Comparison of ENCODE assay signal across 19 mouse cellular contexts in the genomic region with DNA sequence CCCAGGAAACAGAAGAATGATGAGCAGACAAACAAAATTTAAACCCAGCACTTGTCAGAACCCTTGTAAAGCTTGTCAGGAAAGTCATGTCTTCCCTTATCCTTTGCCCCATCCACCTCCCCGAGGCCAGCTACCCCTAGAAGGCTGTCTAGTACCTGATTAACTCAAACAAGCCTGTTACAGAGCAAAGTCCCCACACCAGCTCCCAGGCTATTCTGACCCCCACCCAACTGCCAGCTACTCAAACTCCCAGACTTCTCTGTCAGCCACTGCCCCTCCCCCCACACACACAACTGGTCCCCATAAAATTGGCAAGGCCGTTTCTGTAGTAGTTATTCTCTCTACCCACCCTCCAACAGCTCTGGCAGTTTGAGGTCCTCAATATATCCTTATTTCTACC. TPM values are rescaled to one million over a fixed set of nuclear protein-coding genes. Genes with fewer than 3 reads are reported as not detected.
A peak's percentile ranks its signal among the peaks of the same experiment; 100 is the strongest.
DNase-seq lines count a peak whose midpoint lies in the region; ATAC-seq and TF ChIP-seq lines count a peak whose summit lies in the region.
"Had no signal": no experiment of that assay in that cellular context is flagged by ENCODE, and none has a peak within 500 bp of the region (broad histone marks: within the 10 kb centered on the region; RNA-seq: fewer than 3 reads in every experiment).

No protein-coding gene starts in this region.

- peaks cover 14% of the 10 kb centered on the region; the same call in 1 of the 2 replicates for H3K36me3 ChIP-seq in intestine, postnatal 0 days (ENCODE audit: control insufficient read depth, insufficient read depth)
- peaks cover 25% of the 10 kb centered on the region for H3K36me3 ChIP-seq in kidney, embryonic 14.5 days (ENCODE audit: control insufficient read depth, insufficient read depth, low read length)
- H3K36me3 ChIP-seq in limb, embryonic 12.5 days = peaks cover 42% of the 10 kb centered on the region
- H3K36me3 ChIP-seq in liver, postnatal 0 days (replicated peaks; ENCODE audit: insufficient read depth, low read length) = peaks cover 26% of the 10 kb centered on the region
- peaks cover 32% of the 10 kb centered on the region for H3K36me3 ChIP-seq in hindbrain, embryonic 13.5 days

- WGBS in intestine, postnatal 0 days = 19% methylated on average over 2 of the region's 2 CpGs
- 29% methylated on average over 2 of the region's 2 CpGs for WGBS in kidney, embryonic 14.5 days
- 13% methylated on average over 2 of the region's 2 CpGs for WGBS in limb, embryonic 12.5 days
- 25% methylated on average over 2 of the region's 2 CpGs for WGBS in liver, postnatal 0 days (ENCODE audit: insufficient replicate concordance)
- 57% methylated on average over 2 of the region's 2 CpGs for WGBS in hindbrain, embryonic 13.5 days

- H3K27me3 ChIP-seq in intestine, postnatal 0 days (replicated peaks; ENCODE audit: control insufficient read depth, insufficient read depth, low read length) = no peaks in the 10 kb centered on the region
- no peaks in the 10 kb centered on the region for H3K27me3 ChIP-seq in kidney, embryonic 14.5 days (ENCODE audit: control insufficient read depth, insufficient read depth, low read length)
- H3K27me3 ChIP-seq in limb, embryonic 12.5 days = no peaks in the 10 kb centered on the region
- H3K27me3 ChIP-seq in liver, postnatal 0 days (ENCODE audit: insufficient read depth, low read length) = no peaks in the 10 kb centered on the region
- H3K27me3 ChIP-seq in hindbrain, embryonic 13.5 days = no peaks in the 10 kb centered on the region
- H3K27me3 ChIP-seq: forebrain, embryonic 13.5 days; megakaryocyte, embryonic 14.5 days; neural tube, embryonic 12.5 days had no signal

- no peak for TF ChIP-seq EP300 in liver, postnatal 0 days (IDR thresholded peaks at IDR 0.05; ENCODE audit: low read depth)

- peak overlapping the region; percentile 15; the same call in 1 of the 2 replicates for H3K27ac ChIP-seq in intestine, postnatal 0 days (ENCODE audit: low read depth, low read length)
- no peak overlapping the region for H3K27ac ChIP-seq in kidney, embryonic 14.5 days (ENCODE audit: low read depth, low read length)
- 0 out of 2 replicates have a peak overlapping the region, but pooled peaks have one; percentile 17 for H3K27ac ChIP-seq in limb, embryonic 12.5 days
- H3K27ac ChIP-seq in liver, postnatal 0 days (ENCODE audit: low read depth) = no peak overlapping the region
- no peak overlapping the region for H3K27ac ChIP-seq in hindbrain, embryonic 13.5 days
- H3K27ac ChIP-seq: forebrain, embryonic 13.5 days; gastrocnemius, adult 2 months; neural tube, embryonic 12.5 days had no signal

- H3K4me1 ChIP-seq in intestine, postnatal 0 days (replicated peaks; ENCODE audit: control insufficient read depth, insufficient read depth, low read length) = peaks cover 3% of the 10 kb centered on the region; the same call in 1 of the 2 replicates
- no peaks in the 10 kb centered on the region for H3K4me1 ChIP-seq in kidney, embryonic 14.5 days (ENCODE audit: control insufficient read depth, insufficient read depth, low read length)
- peaks cover 9% of the 10 kb centered on the region for H3K4me1 ChIP-seq in limb, embryonic 12.5 days (replicated peaks)
- peaks cover 5% of the 10 kb centered on the region for H3K4me1 ChIP-seq in liver, postnatal 0 days (ENCODE audit: insufficient read depth)
- H3K4me1 ChIP-seq in hindbrain, embryonic 13.5 days (replicated peaks) = no peaks in the 10 kb centered on the region
- H3K4me1 ChIP-seq: forebrain, embryonic 13.5 days; neural tube, embryonic 12.5 days had no signal

- peak overlapping the region; percentile 42; the same call in 1 of the 2 replicates for H3K4me2 ChIP-seq in intestine, postnatal 0 days (replicated peaks; ENCODE audit: low read depth)
- H3K4me2 ChIP-seq in kidney, embryonic 14.5 days (replicated peaks; ENCODE audit: low read depth, low read length) = no peak overlapping the region
- no peak overlapping the region for H3K4me2 ChIP-seq in limb, embryonic 12.5 days
- H3K4me2 ChIP-seq in liver, postnatal 0 days (ENCODE audit: low read depth, low read length) = 0 out of 2 replicates have a peak overlapping the region, but pooled peaks have one; percentile 40
- H3K4me2 ChIP-seq in hindbrain, embryonic 13.5 days = no peak overlapping the region
- H3K4me2 ChIP-seq: forebrain, embryonic 13.5 days; heart, embryonic 11.5 days; neural tube, embryonic 12.5 days had no signal

- H3K4me3 ChIP-seq in intestine, postnatal 0 days (ENCODE audit: low read depth, low read length) = no peak overlapping the region
- no peak overlapping the region for H3K4me3 ChIP-seq in kidney, embryonic 14.5 days (ENCODE audit: low read length)
- no peak overlapping the region for H3K4me3 ChIP-seq in limb, embryonic 12.5 days (replicated peaks)
- no peak overlapping the region for H3K4me3 ChIP-seq in liver, postnatal 0 days (ENCODE audit: low read depth, low read length)
- H3K4me3 ChIP-seq in hindbrain, embryonic 13.5 days = no peak overlapping the region
- H3K4me3 ChIP-seq: forebrain, embryonic 13.5 days; gastrocnemius, adult 2 months; megakaryocyte, embryonic 14.5 days; neural tube, embryonic 12.5 days had no signal

- H3K9ac ChIP-seq in intestine, postnatal 0 days (ENCODE audit: low read depth, low read length) = no peak overlapping the region
- no peak overlapping the region for H3K9ac ChIP-seq in kidney, embryonic 14.5 days (ENCODE audit: low read depth, low read length)
- H3K9ac ChIP-seq in limb, embryonic 12.5 days (replicated peaks) = no peak overlapping the region
- no peak overlapping the region for H3K9ac ChIP-seq in liver, postnatal 0 days (replicated peaks)
- no peak overlapping the region for H3K9ac ChIP-seq in hindbrain, embryonic 13.5 days
- H3K9ac ChIP-seq: forebrain, embryonic 13.5 days; neural tube, embryonic 12.5 days had no signal

- TF ChIP-seq CTCF in intestine, postnatal 0 days (IDR thresholded peaks at IDR 0.05; ENCODE audit: low read depth) = no peak
- no peak for TF ChIP-seq CTCF in liver, postnatal 0 days (IDR thresholded peaks at IDR 0.05; ENCODE audit: low read depth)

- H3K9me3 ChIP-seq in intestine, postnatal 0 days (ENCODE audit: control insufficient read depth) = no peaks in the 10 kb centered on the region
- no peaks in the 10 kb centered on the region for H3K9me3 ChIP-seq in kidney, embryonic 14.5 days (ENCODE audit: control insufficient read depth, low read length)
- H3K9me3 ChIP-seq in limb, embryonic 12.5 days = no peaks in the 10 kb centered on the region
- no peaks in the 10 kb centered on the region for H3K9me3 ChIP-seq in liver, postnatal 0 days (ENCODE audit: low read length)
- H3K9me3 ChIP-seq in hindbrain, embryonic 13.5 days = no peaks in the 10 kb centered on the region
- H3K9me3 ChIP-seq: forebrain, embryonic 13.5 days; megakaryocyte, embryonic 14.5 days; neural tube, embryonic 12.5 days had no signal

- DNase-seq in liver, postnatal 0 days = peak; percentile 46
- DNase-seq in right cerebral cortex, adult 2 months (ENCODE audit: low spot score in 2 of 2) = no peak
- DNase-seq in right cerebral cortex, postnatal 36 days (ENCODE audit: low spot score in 2 of 2) = no peak
- DNase-seq in lung, postnatal 10 days = no peak
- DNase-seq: adrenal gland, postnatal 10 days; cerebellum, adult 9-10 months; gastrocnemius, adult 2 months; heart, postnatal 36 days; right cerebral cortex, postnatal 25 days; thymus, postnatal 25 days had no signal

- ATAC-seq in intestine, postnatal 0 days = peak; percentile 63; the same call in 1 of the 2 replicates
- peak; percentile 62 for ATAC-seq in kidney, embryonic 14.5 days (ENCODE audit: low FRiP score, low TSS enrichment)
- no peak for ATAC-seq in limb, embryonic 12.5 days (ENCODE audit: insufficient number of reproducible peaks, insufficient read depth, low FRiP score, low TSS enrichment, low read depth)
- ATAC-seq in liver, postnatal 0 days = peak; percentile 59; the same call in 1 of the 2 replicates
- no peak for ATAC-seq in hindbrain, embryonic 13.5 days (ENCODE audit: low FRiP score)
- ATAC-seq: CD4-positive, CD25-positive, alpha-beta regulatory T cell, adult 4 months; forebrain, embryonic 13.5 days had no signal

RNA-seq across cellular contexts. Expression of gene Tmem168, which starts 21.3 kb away (rescaled TPM):
- 13.0 and 13.7 TPM in 2 replicates for polyA plus RNA-seq in intestine, postnatal 0 days (2015; fragmentation: Nextera tagmentation; extraction: Ambion mirVana)
- polyA plus RNA-seq in kidney, embryonic 14.5 days (2014; fragmentation: Nextera tagmentation; extraction: Ambion mirVana) = 25.2 and 43.3 TPM in 2 replicates
- 43.0 and 45.7 TPM in 2 replicates for polyA plus RNA-seq in limb, embryonic 12.5 days (2016; fragmentation: Nextera tagmentation; extraction: Ambion mirVana)
- 10.7 and 11.4 TPM in 2 replicates for polyA plus RNA-seq in liver, postnatal 0 days (2015; fragmentation: Nextera tagmentation; extraction: Ambion mirVana)
- 24.6 and 25.5 TPM in 2 replicates for polyA plus RNA-seq in hindbrain, embryonic 13.5 days (2015; fragmentation: Nextera tagmentation; extraction: Ambion mirVana)

Comparison
In these comparisons a context has a peak if more than half of its experiments do, and no peak if none do; other contexts are left out.
1. ATAC-seq: peak in intestine, postnatal 0 days (single experiment), kidney, embryonic 14.5 days (single experiment) and liver, postnatal 0 days (single experiment); none in limb, embryonic 12.5 days (single experiment) and hindbrain, embryonic 13.5 days (single experiment).
2. H3K27ac ChIP-seq: peak in intestine, postnatal 0 days (single experiment) and limb, embryonic 12.5 days (single experiment); none in kidney, embryonic 14.5 days (single experiment), liver, postnatal 0 days (single experiment) and hindbrain, embryonic 13.5 days (single experiment).
3. H3K4me2 ChIP-seq: peak in intestine, postnatal 0 days (single experiment) and liver, postnatal 0 days (single experiment); none in kidney, embryonic 14.5 days (single experiment), limb, embryonic 12.5 days (single experiment) and hindbrain, embryonic 13.5 days (single experiment).